In the genomic region with DNA sequence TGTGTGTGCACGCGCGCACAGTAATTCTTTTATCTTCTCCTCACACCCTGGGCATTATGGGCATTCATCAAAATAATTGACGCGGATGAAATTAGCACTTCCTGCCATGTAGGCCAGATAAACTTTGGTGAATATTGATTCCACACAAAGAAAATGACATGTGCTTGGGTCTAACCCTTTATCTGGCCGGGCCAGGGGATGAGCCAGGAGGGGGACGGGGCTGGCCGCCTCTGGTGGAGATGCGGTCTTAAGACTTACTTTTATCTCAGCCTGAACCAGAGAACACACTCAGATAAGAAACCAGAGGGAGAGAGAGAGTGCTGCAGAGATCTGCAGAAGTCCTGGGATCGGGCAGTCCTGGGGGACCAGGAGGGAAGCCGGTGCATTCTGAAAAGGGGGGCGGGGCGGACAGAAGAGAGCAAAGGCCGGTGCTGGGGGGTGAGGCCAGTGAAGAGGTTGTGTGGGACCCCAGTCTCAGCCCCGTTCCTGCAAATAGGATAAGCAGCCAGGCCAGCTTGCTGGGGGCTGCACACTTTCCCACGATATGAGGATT, we compare ENCODE assay signal across 24 mouse cellular contexts.
DNase-seq lines count a peak whose midpoint lies in the region; ATAC-seq lines count a peak whose summit lies in the region.
"Had no signal": no experiment of that assay in that cellular context is flagged by ENCODE, and none has a peak within 500 bp of the region (broad histone marks: within the 10 kb centered on the region; RNA-seq: fewer than 3 reads in every experiment).

No protein-coding gene starts in this region.

- no peak overlapping the region for H3K4me3 ChIP-seq in hindbrain, embryonic 10.5 days
- H3K4me3 ChIP-seq in hindbrain, embryonic 14.5 days (replicated peaks; ENCODE audit: low read length): no peak overlapping the region
- no peak overlapping the region for H3K4me3 ChIP-seq in neural tube, embryonic 12.5 days
- no peak overlapping the region for H3K4me3 ChIP-seq in neural tube, embryonic 15.5 days (replicated peaks)
- no peak overlapping the region for H3K4me3 ChIP-seq in midbrain, embryonic 11.5 days (ENCODE audit: low read depth, low read length)
- H3K4me3 ChIP-seq: embryonic facial prominence, embryonic 10.5 days; heart, embryonic 12.5 days; hindbrain, embryonic 15.5 days; limb, embryonic 13.5 days had no signal

- H3K9me3 ChIP-seq in hindbrain, embryonic 10.5 days: peaks cover 10% of the 10 kb centered on the region
- peaks cover 8% of the 10 kb centered on the region; the same call in 1 of the 2 replicates for H3K9me3 ChIP-seq in hindbrain, embryonic 14.5 days (ENCODE audit: control insufficient read depth, low read length)
- peaks cover 4% of the 10 kb centered on the region for H3K9me3 ChIP-seq in neural tube, embryonic 12.5 days
- no peaks in the 10 kb centered on the region for H3K9me3 ChIP-seq in neural tube, embryonic 15.5 days (replicated peaks)
- peaks cover 11% of the 10 kb centered on the region for H3K9me3 ChIP-seq in midbrain, embryonic 11.5 days (ENCODE audit: control insufficient read depth, low read length)
- H3K9me3 ChIP-seq: hindbrain, embryonic 15.5 days had no signal

- H3K9ac ChIP-seq in hindbrain, embryonic 14.5 days: no peak overlapping the region
- no peak overlapping the region for H3K9ac ChIP-seq in neural tube, embryonic 12.5 days
- H3K9ac ChIP-seq in neural tube, embryonic 15.5 days (replicated peaks): no peak overlapping the region
- H3K9ac ChIP-seq in midbrain, embryonic 11.5 days (ENCODE audit: low read length): no peak overlapping the region
- H3K9ac ChIP-seq: heart, embryonic 12.5 days; hindbrain, embryonic 15.5 days; limb, embryonic 13.5 days had no signal

- peak overlapping the region; percentile 46; the same call in 1 of the 2 replicates for H3K27ac ChIP-seq in hindbrain, embryonic 10.5 days
- no peak overlapping the region for H3K27ac ChIP-seq in hindbrain, embryonic 14.5 days
- peak overlapping the region; percentile 50 for H3K27ac ChIP-seq in neural tube, embryonic 12.5 days
- H3K27ac ChIP-seq in neural tube, embryonic 15.5 days (replicated peaks): no peak overlapping the region
- no peak overlapping the region for H3K27ac ChIP-seq in midbrain, embryonic 11.5 days (ENCODE audit: low read depth, low read length)
- H3K27ac ChIP-seq: embryonic facial prominence, embryonic 10.5 days; hindbrain, embryonic 15.5 days; limb, embryonic 13.5 days; stomach, postnatal 0 days had no signal

- ATAC-seq in hindbrain, embryonic 14.5 days (ENCODE audit: low FRiP score): no peak
- ATAC-seq in neural tube, embryonic 12.5 days (ENCODE audit: low FRiP score, low read depth): no peak
- no peak for ATAC-seq in neural tube, embryonic 15.5 days (ENCODE audit: low FRiP score)
- peak; percentile 57 for ATAC-seq in midbrain, embryonic 11.5 days (ENCODE audit: low FRiP score)
- ATAC-seq in activated CD4-positive, CD25-positive, alpha-beta regulatory T cell, adult 4 months: no peak
- ATAC-seq: intestine, embryonic 16.5 days; lung, postnatal 0 days had no signal

- H3K4me1 ChIP-seq in hindbrain, embryonic 10.5 days (replicated peaks): peaks cover 17% of the 10 kb centered on the region
- H3K4me1 ChIP-seq in hindbrain, embryonic 14.5 days (replicated peaks; ENCODE audit: control insufficient read depth, insufficient read depth, low read length): no peaks in the 10 kb centered on the region; the same call in 1 of the 2 replicates
- H3K4me1 ChIP-seq in neural tube, embryonic 12.5 days: peaks cover 8% of the 10 kb centered on the region; the same call in 1 of the 2 replicates
- peaks cover 11% of the 10 kb centered on the region for H3K4me1 ChIP-seq in neural tube, embryonic 15.5 days
- peaks cover 7% of the 10 kb centered on the region; the same call in 1 of the 2 replicates for H3K4me1 ChIP-seq in midbrain, embryonic 11.5 days (ENCODE audit: control insufficient read depth, insufficient read depth, low read length)
- H3K4me1 ChIP-seq: heart, embryonic 12.5 days; limb, embryonic 13.5 days had no signal

- peaks cover 86% of the 10 kb centered on the region for H3K27me3 ChIP-seq in hindbrain, embryonic 10.5 days (ENCODE audit: insufficient read depth, poor library complexity, severe bottlenecking)
- no peaks in the 10 kb centered on the region for H3K27me3 ChIP-seq in hindbrain, embryonic 14.5 days (ENCODE audit: control insufficient read depth, insufficient read depth, low read length)
- peaks cover 48% of the 10 kb centered on the region for H3K27me3 ChIP-seq in neural tube, embryonic 12.5 days (replicated peaks)
- H3K27me3 ChIP-seq in neural tube, embryonic 15.5 days (replicated peaks): peaks cover 16% of the 10 kb centered on the region
- H3K27me3 ChIP-seq in midbrain, embryonic 11.5 days (ENCODE audit: control insufficient read depth, insufficient read depth, low read length): peaks cover 74% of the 10 kb centered on the region

- H3K4me2 ChIP-seq in hindbrain, embryonic 14.5 days (replicated peaks): no peak overlapping the region
- H3K4me2 ChIP-seq in neural tube, embryonic 12.5 days (replicated peaks): no peak overlapping the region
- no peak overlapping the region for H3K4me2 ChIP-seq in neural tube, embryonic 15.5 days
- no peak overlapping the region for H3K4me2 ChIP-seq in midbrain, embryonic 11.5 days
- H3K4me2 ChIP-seq: heart, embryonic 12.5 days; hindbrain, embryonic 15.5 days; limb, embryonic 13.5 days had no signal

- whole genome bisulfite sequencing in hindbrain, embryonic 10.5 days: 49% methylated on average over 16 of the region's 16 CpGs
- 32% methylated on average over 16 of the region's 16 CpGs for WGBS in hindbrain, embryonic 14.5 days
- WGBS in neural tube, embryonic 12.5 days: 51% methylated on average over 16 of the region's 16 CpGs
- 49% methylated on average over 16 of the region's 16 CpGs for WGBS in neural tube, embryonic 15.5 days
- 33% methylated on average over 16 of the region's 16 CpGs for WGBS in midbrain, embryonic 11.5 days

- no peaks in the 10 kb centered on the region for H3K36me3 ChIP-seq in hindbrain, embryonic 10.5 days
- no peaks in the 10 kb centered on the region for H3K36me3 ChIP-seq in hindbrain, embryonic 14.5 days (replicated peaks; ENCODE audit: control insufficient read depth, insufficient read depth)
- H3K36me3 ChIP-seq in neural tube, embryonic 12.5 days: no peaks in the 10 kb centered on the region
- no peaks in the 10 kb centered on the region for H3K36me3 ChIP-seq in neural tube, embryonic 15.5 days
- no peaks in the 10 kb centered on the region for H3K36me3 ChIP-seq in midbrain, embryonic 11.5 days (ENCODE audit: control insufficient read depth, insufficient read depth, low read length)
- H3K36me3 ChIP-seq: embryonic facial prominence, embryonic 10.5 days; heart, embryonic 12.5 days; hindbrain, embryonic 15.5 days; limb, embryonic 13.5 days had no signal

- no peak for DNase-seq in hindbrain, embryonic 10.5 days (ENCODE audit: low spot score)
- no peak for DNase-seq in hindbrain, embryonic 14.5 days (ENCODE audit: low spot score)
- no peak for DNase-seq in midbrain, embryonic 11.5 days (ENCODE audit: low spot score, missing footprints)
- DNase-seq in yolk sac, embryonic 10.5 days (ENCODE audit: low spot score): peak; percentile 31
- DNase-seq in B cell, adult 2 months: no peak
- DNase-seq: adrenal gland, postnatal 14 days; cerebellum, adult 9-10 months; gastrocnemius, postnatal 14 days; heart, adult 18-20 months; heart, postnatal 10 days; kidney, adult 9 months; kidney, postnatal 14 days; right cerebral cortex, postnatal 14 days; thymus, adult 2 months had no signal

Comparison
In these comparisons a context has a peak if more than half of its experiments do, and no peak if none do; other contexts are left out.
1. H3K27ac ChIP-seq: peak in hindbrain, embryonic 10.5 days (single experiment) and neural tube, embryonic 12.5 days (single experiment); none in hindbrain, embryonic 14.5 days (single experiment), neural tube, embryonic 15.5 days (single experiment) and midbrain, embryonic 11.5 days (single experiment).